Mouse (Mus musculus): ENCODE data around the gene Tiam1. TPM values are rescaled to one million over a fixed set of nuclear protein-coding genes. Genes with fewer than 3 reads are reported as not detected.

The Tiam1 gene
- total RNA-seq, 2 experiments from 2014 or later, result 67.9 to 73.4 TPM

DNA sequence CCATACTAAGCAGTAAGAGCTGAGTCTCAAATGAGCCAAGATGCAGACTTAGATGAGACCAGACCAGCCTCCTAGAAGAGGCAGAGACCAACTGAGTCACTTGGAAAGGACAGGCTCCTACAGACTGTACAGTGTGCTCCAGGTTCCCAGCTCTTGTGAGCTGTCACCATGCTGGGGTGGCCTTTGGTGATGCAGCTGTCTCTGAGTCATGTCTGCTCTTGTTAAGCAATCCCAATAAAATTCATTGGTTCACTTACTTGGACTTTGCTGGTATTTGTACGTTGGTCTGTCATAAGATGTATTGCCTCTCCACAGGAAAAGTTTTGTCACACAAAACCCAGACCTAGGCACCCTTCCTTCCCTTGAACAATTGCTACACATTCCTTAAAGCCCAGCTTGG, 1.7 kb upstream of the Tiam1 start:
- DNase-seq (ENCODE audit: low spot score in 2 of 2), result no peak

DNA sequence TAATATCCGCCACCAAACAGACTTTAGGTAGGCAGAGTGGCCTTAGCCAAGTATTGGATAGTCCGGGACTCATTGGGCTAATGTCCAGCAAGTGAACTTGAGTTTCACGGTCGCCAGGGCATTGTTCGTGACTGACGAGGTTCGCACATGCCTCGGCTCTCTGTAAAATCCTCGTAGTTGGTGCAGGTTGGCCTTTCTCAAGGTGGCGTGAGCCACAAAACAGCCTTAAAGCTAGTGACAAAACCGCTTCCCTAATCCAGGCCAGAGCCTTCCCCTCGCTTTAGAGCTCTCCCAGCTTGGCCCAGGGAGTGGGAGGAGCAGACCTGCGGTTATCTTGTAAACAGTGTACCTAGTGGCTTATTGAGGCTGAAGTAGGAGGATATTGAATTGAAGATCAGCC, 972 bp upstream of the Tiam1 start:
- no peak for DNase-seq (ENCODE audit: low spot score in 2 of 2)

DNA sequence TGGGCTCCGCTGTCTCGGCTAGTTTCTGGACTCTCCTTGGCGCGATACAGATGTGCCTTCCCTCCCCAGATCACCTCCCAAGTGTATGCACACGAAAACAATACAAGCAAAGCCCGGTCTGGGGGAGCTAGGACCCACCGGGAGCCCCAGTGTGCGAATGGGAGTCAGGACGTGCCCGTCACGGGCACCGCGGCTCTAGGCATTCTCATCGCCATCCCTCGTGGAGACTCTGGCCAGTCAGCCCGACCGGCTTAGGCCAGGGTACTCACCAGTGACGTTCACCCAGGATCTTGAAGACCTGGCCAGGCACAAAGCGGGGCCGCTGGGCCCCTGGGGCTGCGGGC, 181 bp downstream of the Tiam1 start:
- DNase-seq (ENCODE audit: low spot score in 2 of 2), result no peak

GRCm38 (mm10) chr16:90142574-90143415, 774 bp downstream of the Tiam1 start:
- DNase-seq (ENCODE audit: low spot score in 2 of 2), result peak in 1 of 2 experiments; percentile 25

- DNase-seq (ENCODE audit: low spot score in 2 of 2), result no peak
Observed at GRCm38 (mm10) chr16:90142247-90142573, 1.4 kb downstream of the Tiam1 start.

- no peak for DNase-seq (ENCODE audit: low spot score in 2 of 2)
Observed at GRCm38 (mm10) chr16:90141556-90141955, 2.0 kb downstream of the Tiam1 start.

- no peak for DNase-seq (ENCODE audit: low spot score in 2 of 2)
Observed at GRCm38 (mm10) chr16:90140571-90140970, 3.0 kb downstream of the Tiam1 start.

GRCm38 (mm10) chr16:90139696-90140095, 3.9 kb downstream of the Tiam1 start:
- peak in 1 of 2 experiments; percentile 58 for DNase-seq (ENCODE audit: low spot score in 2 of 2)

DNA sequence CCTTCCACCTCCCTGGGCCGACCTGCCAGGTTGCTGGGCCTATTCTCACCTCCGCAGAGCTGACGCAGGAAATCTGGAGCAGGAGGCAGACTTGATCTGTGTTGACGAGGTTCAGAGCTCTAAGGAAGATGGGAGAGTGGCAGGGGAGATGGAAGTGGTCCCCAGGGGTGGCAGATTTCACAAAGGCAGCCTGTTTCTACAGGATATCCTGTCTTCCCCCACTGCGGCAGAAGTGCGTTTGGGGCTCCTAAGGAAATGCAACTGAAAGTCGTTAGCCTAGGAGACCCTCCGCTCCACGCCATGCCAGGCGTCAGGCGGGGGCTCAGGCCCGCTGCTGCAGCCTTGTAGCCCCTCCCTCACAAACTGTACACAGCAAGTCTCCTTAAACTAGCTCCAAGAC, 5.4 kb downstream of the Tiam1 start:
- no peak for DNase-seq (ENCODE audit: low spot score in 2 of 2)

GRCm38 (mm10) chr16:90137175-90137574, 6.4 kb downstream of the Tiam1 start:
- DNase-seq (ENCODE audit: low spot score in 2 of 2), result no peak

GRCm38 (mm10) chr16:90135580-90135979, 8.0 kb downstream of the Tiam1 start:
- no peak for DNase-seq (ENCODE audit: low spot score in 2 of 2)

GRCm38 (mm10) chr16:90134351-90134750, 9.2 kb downstream of the Tiam1 start:
- DNase-seq (ENCODE audit: low spot score in 2 of 2), result no peak

DNA sequence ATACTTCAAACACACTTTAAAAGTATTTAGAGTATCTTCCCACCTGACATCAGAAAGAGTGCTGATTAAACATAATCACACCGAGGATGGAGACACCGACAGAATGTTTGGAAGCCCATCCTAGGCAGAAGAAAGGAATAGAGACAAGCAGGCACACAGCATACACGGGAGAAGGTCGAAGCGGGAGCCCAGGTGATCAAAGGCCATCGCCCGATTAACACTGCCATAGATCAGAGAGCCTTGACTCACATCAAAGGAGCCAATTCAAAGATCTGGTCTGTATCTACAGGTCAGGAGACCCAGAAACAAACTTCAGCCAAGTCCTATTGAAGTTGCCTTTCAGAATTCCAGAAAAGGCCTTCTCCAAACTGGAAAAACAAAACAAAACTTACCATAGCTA, 10.8 kb downstream of the Tiam1 start:
- DNase-seq (ENCODE audit: low spot score in 2 of 2), result no peak

DNA sequence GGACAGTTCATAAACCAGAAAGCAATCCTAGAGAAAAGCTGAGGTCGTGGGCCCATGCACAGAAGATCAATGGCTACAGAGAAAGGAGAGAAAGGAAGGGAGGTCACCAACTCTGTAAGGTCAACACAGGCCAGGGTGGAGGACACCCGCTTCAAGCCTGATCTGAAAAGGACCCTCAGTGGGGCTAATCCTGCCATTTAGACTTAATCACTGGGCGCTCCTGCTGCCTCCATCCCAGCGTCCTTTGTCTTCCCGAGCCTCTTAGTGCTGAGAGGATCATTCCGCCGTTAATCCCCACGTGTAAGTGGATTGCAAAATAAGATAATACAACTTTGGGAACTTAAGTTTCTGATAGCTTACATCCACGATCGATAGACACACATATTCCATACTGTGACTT, 11.2 kb downstream of the Tiam1 start:
- DNase-seq (ENCODE audit: low spot score in 2 of 2), result no peak

DNA sequence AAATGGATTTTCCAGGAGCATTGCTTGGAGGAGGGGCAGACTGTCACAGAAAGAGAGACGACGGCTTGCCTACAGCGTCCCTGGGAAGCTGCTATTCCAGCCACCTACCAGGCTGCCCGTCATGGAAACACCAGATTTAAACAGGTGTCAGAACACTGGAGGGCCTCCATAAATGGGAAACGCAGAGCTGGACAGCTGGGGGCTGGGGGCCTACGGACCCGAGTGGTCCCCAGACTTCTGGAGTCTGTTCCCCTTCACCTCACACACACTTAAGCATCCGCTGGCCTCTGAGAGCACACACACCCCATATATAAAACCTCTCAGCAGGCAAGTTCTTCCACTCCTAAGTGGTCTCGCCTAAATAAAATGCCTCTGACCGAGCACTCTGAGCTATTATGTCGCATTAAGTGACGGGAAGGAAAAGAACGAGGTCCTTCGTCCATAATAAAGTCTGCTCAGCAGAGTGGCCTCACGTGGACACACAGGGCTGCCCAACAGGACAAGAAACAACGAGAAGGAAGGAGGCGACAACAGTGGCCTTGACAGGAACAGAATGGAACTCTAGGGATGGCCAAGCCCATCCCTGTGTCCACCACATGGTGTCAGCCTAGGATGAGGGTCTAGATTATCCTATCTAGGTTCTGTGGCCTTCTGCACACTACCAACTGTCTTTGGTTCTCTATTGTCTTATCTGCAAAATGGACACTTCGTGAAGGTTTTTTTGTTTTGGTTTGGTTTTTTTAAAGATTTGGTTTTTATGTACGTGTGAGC, 14.6 kb downstream of the Tiam1 start:
- no peak for DNase-seq (ENCODE audit: low spot score in 2 of 2)

GRCm38 (mm10) chr16:90128361-90128760, 15.2 kb downstream of the Tiam1 start:
- DNase-seq (ENCODE audit: low spot score in 2 of 2), result no peak

DNA sequence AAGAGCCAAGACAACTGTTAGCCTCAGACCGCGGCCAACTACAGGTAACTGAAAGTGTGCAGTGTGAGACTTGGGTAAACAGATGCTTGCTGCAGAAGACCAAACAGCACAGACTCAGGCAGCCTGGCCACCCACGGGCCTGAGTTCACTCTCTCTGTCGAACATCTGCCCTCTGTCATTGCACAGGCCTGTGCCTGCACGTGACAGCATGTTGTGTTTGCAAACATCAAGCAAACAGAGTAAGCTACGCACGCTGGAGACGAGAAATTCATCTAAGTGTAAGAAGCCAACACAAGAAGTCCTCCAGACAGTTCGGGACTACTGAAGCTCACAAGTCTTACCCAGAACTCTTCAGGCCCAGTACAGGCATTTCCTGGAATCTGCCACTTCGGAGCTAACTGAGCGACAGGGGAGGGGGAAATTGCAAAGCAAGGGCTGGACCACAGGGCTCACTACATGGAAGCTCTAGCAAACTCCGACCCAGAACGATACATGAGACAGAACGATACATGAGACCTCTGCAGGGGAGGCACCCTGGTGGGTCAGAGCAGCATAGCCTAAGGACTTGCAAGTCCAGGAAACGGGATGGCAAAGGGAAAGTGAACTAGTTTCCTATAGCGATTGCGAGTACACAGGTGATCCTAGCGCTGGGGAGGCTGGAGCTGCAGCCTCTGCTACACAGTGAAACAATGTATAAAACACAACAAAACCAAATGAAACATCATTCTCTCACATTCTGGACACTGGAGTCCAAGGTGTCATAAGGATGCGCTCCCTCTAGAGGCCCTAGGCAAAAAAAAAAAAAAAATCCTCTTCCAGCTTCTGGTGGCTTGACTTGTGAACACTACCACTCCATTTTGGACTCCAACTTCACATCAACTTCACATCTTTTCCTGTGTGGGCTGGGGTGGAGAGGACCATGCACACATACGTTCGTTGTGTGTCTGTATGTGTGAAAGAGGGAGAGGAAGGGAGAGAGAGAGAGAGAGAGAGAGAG, 18.0 kb downstream of the Tiam1 start:
- no peak for DNase-seq (ENCODE audit: low spot score in 2 of 2)

GRCm38 (mm10) chr16:90123091-90123490, 20.5 kb downstream of the Tiam1 start:
- no peak for DNase-seq (ENCODE audit: low spot score in 2 of 2)

DNA sequence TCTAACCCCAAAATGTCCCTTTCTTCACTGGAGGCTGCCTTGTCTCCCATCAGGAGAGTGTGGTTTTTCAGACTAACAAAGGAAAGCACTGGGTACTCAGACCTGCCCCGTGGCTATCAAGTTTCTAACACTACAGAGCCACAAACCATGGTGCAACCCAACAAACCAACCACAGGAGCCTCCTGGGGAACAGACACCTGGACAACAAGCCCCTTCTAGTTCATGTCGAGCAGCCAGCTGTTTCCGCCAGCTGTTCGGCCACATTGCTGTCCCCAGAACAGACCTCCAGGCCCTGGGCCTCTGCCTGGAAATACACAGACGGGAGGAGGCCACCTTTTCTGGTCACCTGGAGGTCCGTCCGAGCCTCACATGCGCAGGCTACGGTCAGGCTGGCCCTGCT, 21.1 kb downstream of the Tiam1 start:
- no peak for DNase-seq (ENCODE audit: low spot score in 2 of 2)

DNA sequence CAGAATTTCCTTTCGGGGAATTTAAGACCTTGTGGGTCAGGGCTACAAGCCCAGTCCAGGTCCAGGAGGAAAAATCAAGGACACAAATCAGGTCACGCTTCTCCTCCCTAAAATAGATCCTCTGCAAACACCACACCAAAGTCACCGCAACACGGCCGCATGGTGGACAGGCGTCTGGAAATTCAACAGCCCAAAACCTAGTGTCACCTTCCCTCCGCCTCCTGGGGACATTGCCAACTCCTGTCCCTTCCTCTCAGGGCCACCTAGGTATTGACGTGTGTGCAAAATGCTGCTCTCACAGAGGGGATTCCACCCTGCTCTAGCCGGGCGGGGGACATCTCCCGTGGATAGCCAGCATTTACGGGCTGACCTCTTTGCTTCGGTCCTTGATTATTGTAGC, 21.8 kb downstream of the Tiam1 start:
- DNase-seq (ENCODE audit: low spot score in 2 of 2), result no peak

- no peak for DNase-seq (ENCODE audit: low spot score in 2 of 2)
Observed at GRCm38 (mm10) chr16:90119969-90120368, 23.6 kb downstream of the Tiam1 start.

Measured in adrenal gland, postnatal 4 days (tissue).